Mouse (Mus musculus) frontal cortex, postnatal 36 days (tissue): ENCODE results near the gene Ift43.

ENCODE experiments used
- DNase-seq, 2 experiments: peaks; one replicate each; pipeline ENCODE4 v3.0.0; 2022; ENCODE audit warnings: low spot score in 2 of 2

The Ift43 gene

DNA sequence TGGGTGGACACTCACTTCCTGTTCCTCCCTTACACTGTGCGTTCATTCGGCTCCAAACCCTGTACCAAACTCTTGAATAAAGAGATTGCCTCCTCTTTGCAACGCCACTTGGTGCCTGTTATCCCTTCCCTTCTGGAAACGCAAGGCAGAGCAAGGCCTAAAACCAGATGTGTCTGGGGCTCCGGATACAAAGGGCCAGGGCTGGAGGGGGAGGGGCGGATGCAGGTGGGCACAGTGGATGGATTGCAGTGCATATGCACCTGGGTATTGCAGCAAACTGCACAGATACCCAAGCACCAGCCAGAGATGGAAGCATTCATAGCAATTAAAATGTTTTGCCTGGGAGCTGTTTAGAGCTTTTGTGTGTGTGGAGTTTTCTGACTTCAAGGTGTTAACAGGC lies 91.0 kb downstream of the Ift43 start:
- DNase-seq: no peak

DNA sequence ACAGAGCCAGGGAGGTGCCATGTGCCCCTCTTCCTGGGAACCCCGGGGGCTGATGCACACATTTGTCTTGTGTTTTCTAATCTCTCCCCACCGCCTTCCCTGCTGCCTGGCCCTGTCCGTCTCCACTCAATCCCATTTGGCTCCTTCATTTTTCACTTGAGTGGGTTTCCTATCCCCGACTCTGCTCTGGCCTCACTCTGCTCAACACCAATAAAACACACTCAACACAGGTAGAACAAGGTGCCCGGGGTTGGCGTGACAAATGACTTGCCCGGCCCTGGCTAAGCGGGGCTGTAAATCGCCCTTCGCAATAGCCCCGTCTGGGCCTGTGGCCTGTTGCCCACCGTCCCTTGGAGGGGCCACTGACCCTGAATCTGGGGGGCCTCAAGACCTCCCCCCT lies 92.0 kb downstream of the Ift43 start:
- DNase-seq: no peak

DNA sequence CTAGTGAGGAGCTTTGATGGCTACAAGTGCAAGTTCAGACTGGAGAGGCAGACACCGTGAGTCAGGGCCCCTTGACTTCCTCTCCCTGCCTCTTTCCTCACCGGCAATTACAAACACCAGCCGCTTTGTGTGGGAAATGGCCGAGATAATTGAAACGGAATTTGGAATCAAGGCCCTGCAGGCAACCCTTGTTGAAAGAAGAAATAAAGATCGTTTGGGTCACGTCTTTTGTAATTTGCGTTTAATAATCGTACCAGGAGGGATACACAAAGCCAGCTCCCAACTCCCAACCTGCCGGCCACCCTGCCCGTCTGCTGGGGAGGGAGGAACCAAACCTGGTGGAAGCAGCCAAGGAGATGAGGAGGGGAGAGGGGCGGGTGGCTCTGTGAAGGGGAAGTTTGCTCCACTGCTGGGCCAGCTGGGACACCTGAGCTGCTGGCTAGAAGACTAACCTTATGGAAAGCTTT lies 93.2 kb downstream of the Ift43 start:
- no peak for DNase-seq

DNA sequence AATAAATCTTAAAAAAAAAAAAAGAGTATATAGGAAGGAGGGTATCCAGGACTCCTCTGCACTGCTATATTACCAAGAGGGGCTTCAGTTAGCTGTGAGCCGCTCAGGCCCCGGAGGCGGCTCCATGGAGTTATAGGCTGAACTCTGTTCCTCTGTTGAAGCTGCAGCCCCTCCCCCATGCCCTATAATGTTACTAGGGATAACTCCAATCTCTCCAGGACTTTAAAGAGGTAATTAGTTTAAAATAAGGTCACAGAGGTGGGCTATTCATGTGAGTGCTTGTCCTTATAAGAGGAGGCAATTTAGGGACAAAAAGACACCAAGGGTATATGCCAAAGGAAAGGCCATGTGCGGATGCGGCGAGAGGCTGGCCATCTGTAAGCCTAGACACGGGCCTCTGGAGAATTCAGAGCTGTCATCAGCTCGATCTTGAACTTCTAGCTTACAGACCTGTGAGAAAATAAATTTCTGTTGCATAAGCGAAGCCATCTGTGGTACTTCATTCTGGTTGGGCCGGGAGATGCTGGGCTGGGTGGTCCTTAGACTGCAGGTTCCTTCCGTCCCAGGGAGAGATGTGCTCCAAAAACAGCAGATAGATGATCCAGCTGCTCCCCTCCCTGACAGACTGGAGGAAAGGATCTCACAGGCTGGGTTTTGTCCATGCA lies 94.5 kb downstream of the Ift43 start:
- DNase-seq: no peak

DNA sequence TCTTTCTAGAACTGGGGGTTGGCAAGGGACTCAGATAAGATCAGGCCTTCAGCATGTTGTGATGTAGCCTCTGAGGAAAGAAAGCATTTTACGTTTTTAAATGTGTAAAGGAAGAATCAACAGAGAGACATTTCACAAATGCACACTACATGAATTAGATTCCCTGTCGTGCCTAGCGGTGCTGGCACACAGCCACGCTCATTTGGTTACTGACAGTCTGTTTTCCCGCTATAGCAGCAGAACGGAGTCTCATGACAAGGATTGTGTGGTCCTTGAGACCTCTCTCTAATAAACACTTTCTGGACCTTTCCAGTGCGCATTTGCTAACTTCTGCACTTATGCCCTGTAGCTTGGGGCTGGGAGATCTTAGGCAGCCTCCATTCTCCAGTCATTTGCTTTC lies 96.9 kb downstream of the Ift43 start:
- peak in 1 of 2 experiments; percentile 26 for DNase-seq

DNA sequence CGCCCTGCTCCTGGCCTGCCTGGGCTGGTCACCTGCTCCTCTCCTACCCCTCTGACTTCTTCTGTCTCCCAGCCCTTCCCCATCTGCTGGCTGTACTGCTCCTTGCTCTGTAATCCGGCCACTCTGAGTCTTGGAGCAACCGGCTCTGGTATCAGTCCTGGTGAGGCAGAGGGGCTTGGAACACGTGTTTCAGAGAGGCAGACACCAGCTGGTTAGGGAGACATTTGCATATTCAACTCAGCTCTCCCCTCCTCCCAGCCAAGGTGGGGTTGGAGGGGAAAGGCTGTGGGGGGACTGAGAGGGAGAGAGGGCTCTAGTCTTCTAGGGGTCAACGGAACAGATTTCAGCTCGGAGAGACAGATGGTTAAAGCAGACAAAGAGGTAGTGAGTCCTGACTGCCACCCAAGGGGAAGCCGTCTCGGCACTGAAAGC lies 99.0 kb downstream of the Ift43 start:
- no peak for DNase-seq

DNA sequence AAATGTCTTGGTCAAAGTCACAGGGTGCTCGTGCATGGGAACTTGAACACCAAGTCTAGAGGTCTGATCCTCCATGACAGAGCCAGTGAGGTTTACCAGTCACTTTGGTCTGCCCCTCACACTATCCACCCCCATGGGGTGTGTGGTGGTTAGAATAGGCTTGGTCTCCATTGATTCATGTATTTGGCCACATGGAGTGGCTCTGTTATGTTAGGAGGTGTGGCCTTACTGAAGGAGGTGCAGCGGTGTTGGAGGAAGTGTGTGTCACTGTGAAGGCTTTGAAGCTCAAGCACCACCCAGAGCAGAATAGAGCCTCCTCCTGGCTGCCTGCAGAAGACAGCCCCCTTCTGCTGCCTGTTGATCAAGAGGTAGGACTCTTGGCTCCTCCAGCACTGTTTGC lies 99.5 kb downstream of the Ift43 start:
- DNase-seq: no peak

DNA sequence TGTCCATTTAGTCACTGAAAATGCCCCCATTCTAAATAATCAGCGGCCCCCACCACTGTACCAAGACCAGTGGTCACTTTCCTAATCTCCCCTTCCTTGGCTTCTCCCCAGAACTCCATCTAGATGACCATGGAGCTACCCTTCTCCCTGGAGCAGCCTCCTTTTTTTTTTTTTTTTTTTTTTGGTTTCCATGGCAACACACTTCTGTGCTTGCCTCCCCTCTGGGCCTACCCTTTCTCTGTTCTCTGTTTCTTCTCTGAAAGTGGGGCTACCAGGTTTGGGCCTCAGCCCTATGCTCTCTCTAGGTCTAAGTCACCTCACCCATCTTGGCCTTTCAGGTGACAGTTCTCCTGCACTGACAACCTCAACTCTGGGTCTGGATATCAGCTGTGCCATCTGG lies 100.1 kb downstream of the Ift43 start:
- DNase-seq: no peak

DNA sequence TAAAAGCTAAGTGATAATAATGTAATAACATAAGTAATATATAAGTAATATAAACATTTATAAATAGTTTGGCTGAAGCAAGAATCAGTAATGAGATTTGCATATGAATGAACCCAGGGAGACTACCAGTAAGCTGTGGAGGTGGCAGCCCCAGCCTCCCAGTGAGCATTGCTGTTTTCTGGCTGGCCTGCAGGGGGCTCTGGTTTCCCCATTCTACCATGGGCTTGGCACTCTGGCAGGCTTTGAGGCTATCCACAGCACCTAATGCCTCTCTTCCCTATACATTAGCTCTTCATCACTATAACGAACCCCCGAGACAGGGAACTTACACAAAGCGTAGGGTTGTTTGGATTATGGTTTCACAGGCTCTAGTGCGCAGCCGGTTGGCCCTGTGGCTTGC lies 105.8 kb downstream of the Ift43 start:
- peak in 1 of 2 experiments; percentile 38 for DNase-seq

DNA sequence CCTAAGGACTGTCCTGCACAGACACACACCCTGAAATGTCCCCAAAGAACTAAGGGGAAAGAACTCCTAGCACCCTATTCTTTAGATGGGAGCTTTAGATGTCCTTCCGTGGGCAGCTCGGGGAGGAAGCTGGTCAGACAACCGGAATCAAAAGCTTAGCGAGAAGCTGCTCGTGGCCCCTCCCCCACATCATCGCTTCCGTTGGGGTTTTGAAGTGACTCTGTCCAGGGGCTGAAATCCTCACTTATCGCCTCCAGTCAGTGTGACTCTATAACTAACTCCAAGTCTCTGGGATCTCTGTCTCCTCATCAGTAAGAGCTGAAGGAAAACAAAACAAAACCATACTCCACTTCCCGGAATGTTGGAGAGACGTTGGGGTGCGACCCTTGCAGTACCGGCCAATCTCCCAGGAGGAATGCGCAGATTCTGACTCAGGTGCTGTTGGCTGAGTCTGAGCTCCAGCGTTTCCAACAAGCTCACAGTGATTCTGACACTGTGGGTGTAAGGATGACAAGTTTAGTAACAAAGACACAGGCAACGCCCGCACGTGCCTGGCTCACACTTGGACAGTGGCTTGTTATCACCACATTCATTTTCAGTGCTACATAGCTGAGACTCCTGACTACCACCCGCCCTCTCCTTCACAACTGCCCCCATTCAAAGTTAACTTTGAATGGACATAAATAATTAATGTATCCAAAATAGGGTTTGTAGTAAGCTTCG lies 107.4 kb downstream of the Ift43 start:
- peak in 1 of 2 experiments; percentile 68 for DNase-seq

DNA sequence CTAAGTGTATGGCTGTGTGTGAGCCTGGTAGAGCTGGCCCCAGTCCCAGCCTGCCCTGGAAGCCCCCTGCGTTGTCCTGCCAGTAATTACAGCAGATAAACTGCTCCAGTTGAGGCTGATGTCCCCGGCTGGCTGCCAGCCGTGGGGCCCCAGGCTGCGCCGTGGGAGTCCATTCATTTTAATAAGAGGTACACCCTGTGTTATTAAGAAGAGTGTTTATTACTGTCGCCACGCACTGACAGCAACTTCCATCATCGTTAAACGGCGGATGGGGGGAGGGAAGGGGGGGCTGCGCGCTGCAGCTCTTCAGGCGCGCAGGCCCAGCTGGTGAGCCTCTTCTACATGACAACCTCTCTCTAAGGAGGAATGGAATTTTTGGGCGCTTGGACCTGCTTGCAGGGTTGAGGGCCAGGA lies 109.7 kb downstream of the Ift43 start:
- no peak for DNase-seq

DNA sequence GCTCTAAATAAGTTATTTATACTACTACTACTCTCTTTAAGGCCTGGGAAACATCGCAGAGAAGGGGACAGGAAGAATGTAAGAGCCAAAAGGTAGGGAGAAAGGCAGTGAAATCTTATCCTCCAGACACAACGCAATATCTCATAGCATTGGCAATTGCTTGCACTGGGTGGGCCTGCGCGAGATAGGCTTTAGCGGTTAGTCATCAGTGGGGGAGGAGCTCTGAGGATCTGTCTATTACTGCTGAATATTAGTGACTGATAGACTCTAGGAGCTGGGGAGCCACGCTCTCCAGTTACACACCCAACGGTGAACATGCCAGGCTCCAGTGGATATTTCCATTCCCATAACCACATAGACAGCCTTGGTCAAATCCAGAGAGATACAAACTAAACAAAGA lies 114.6 kb downstream of the Ift43 start:
- no peak for DNase-seq

DNA sequence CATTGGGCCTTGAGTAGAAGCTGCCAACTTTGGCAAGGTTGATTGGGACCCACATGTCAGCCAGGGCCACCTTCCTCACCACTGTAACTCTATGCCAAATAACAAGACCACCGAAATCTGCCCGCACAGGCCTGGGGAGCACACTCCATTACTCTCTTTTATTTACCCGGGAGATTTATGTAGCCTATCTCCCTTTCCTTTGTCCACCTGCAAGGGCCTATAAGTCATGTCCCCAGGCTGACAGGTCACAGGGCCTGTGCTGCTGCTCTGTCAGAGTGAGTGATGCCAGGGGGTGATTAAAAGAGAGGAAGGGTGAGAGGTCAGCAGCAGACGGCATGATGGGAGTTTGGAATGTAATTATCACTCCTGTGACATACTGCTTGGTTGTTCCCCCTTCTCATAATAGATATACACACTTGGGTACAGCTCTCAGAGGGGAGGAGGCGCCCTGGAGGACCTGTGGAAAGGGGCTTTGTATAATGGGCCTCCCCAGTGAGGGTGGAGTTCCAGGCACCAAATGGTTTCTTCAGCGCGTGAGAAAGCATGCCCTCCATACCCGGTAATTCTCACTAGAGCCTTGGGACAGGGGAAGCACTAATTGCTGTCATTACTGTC lies 121.2 kb downstream of the Ift43 start:
- DNase-seq: no peak

DNA sequence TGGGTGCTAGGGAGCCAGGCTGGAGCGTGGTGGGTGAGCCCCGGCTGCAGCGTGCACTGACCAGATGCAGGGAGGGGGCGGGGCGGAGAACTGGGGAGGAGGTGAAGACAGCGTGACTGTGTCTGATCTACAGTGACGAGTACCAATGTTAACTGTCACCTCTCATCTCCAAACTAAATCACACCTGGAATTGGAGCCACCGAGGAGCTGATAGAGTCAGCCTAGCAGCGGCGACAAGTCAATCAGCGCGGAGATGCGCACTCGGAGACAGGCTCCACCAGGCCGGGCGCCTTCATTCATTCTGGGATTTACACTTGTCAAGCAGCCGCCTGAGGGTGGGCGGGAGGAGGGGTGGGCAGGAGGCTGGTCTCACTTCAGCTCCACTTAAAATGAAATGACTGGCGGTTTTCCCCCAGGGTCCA lies 128.8 kb downstream of the Ift43 start:
- no peak for DNase-seq
